Mouse (Mus musculus) liver, postnatal 0 days (tissue): ENCODE data around the gene Chrm1.

Experiments used
- CTCF ChIP-seq: sonication (generic); IDR thresholded peaks from 2 replicates; pipeline ENCODE4 v1.5.1; 2016; ENCODE audit warnings: antibody characterized with exemption, low read depth
- EP300 ChIP-seq: IDR thresholded peaks from 2 replicates; pipeline ENCODE4 v1.6.1; 2016; ENCODE audit warnings: antibody characterized with exemption, low read depth, mild to moderate bottlenecking

DNA sequence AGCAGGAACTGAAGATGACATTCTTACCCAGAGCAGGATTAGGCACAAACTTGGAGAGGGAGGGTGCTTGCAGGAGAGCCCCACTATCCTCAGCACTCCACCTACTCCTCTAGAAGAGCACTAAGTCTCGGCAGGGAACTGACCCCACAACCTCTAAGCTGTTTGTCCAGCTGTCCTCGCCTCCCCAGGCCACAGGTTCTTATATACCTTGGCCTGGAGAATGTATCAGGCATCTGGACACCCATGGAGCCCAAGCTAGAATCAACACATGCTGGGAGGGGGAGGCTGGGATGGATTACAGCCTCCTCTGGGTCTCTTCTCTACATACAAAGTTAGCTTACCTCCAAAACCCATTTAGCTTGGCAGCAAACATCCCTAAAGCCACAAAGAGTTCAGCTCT lies 49.2 kb upstream of the Chrm1 start:
- TF ChIP-seq CTCF (no peak), EP300 (no peak)
